Mouse (Mus musculus) liver, postnatal 0 days (tissue): ENCODE measurements at regions not wholly inside any gene's neighbourhood (a gene's known extent, or its start where the extent isn't known, plus 50 kb on each side); places are given as distances from the start of the nearest gene placed in this dataset.

Source experiments
- CTCF ChIP-seq: sonication (generic); IDR thresholded peaks from 2 replicates; pipeline ENCODE4 v1.5.1; 2016; ENCODE audit warnings: antibody characterized with exemption, low read depth
- EP300 ChIP-seq: IDR thresholded peaks from 2 replicates; pipeline ENCODE4 v1.6.1; 2016; ENCODE audit warnings: antibody characterized with exemption, low read depth, mild to moderate bottlenecking

DNA sequence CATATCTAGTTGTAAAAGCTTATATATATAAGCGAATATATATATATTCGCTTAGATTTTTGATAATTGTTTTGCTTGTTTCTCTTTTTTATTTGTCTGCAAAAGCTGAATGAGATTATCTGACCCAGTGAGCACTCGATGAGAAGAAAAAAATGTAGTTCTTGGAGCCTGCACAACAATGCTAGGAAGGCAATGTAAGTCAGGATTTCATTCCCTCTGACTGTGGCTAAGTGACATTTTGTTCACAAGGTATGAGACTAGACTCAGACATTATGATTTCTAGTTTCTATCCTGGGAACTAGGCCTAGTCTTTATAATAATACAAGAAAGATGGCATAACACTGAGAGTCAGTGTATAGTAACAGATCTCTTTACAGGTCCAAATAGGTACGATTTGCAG is 108.9 kb upstream of the Bmp2 start:
- TF ChIP-seq EP300 (no peak), CTCF (no peak)
